Mouse (Mus musculus) cerebellum, adult 9-11 months (tissue): ENCODE measurements around the gene Hgfac.

Experiments used
- DNase-seq: peaks from one replicate; pipeline ENCODE4 v3.0.0; 2022

The Hgfac gene

GRCm38 (mm10) chr5:35042431-35043109 lies 1.3 kb downstream of the Hgfac start:
- no peak for DNase-seq

DNA sequence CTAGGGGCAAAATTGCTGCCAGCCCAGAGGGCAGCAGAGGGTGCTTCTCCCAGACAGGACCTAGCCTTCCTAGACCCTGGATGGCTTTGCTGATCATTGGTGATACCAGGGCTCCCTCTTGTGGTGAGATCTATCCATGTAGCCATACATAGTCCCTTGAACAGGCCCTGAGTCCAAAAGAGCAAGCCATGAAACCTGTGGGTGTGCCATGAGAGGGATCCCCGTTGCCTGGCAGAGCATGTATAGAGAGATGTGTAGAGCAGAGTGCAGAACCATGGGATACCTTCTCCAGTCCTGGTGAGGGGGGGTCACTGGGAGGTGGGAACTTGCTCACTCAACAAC lies 1.8 kb downstream of the Hgfac start:
- DNase-seq = peak; percentile 69

GRCm38 (mm10) chr5:35050541-35050940 lies 9.2 kb downstream of the Hgfac start:
- no peak for DNase-seq

GRCm38 (mm10) chr5:35054628-35055027 lies 13.3 kb downstream of the Hgfac start:
- DNase-seq = no peak

DNA sequence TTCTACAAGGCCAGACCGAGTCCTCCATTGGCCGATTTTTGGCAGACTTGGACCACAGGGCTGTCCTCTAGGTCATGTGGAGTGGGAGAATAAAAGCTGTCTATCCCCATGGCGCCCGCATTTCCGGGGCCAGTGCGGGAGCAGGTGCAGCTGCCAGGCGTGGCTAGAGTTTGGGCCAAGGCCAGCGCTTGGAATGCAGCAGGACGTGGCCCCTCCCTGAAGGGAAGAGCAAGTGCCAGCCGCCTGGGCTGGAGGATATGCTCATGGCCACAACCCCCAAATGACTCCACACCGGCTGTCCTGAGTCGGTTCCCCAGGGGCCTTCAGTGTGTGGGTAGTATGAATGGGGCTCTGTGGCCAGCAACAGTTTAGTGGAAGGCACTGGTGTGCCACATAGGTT lies 13.8 kb downstream of the Hgfac start:
- DNase-seq = peak; percentile 36

DNA sequence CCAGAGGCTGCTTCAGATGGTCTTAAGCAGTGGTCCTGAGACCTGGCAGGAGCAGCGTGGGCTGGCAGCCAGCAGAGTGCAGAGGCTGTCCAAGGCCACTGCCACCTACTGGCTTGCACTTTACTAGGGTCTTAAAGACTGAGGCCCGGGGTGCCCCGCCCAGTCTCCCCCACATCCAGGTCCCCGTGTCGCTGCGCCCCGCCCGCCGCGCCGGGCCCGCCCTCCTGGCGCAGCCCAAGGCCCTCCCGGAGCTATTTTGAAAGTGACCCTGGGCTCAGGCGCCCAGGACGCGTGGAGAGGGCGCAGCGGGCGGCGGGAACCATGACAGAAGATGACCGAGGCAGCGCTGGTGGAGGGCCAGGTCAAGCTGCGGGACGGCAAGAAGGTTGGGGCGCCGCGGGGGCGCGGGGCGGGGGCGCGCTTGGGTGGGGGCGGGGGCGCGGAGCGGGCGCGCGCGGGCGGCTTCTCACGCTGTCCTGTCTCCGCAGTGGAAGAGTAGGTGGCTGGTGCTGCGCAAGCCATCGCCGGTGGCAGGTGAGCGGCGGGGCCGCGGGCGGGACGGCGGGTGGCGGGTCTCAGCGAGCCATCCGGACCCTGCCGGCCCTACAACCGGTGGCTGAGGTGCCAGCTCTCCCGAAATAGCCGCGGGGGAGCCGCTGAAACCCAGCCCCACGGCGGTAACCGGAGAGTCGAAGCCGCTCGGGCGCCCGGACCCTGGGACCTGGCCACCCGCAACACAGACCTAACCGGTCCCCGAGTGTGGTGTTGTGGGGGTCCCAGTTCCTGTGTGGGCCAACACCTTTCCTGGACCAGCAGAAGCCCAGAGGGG lies 15.5 kb downstream of the Hgfac start, which contains the start of gene Dok7:
Gene Dok7, plus strand, starts transcription at position 163 of the 829 bp plus-strand sequence.
- peak; percentile 74 for DNase-seq

DNA sequence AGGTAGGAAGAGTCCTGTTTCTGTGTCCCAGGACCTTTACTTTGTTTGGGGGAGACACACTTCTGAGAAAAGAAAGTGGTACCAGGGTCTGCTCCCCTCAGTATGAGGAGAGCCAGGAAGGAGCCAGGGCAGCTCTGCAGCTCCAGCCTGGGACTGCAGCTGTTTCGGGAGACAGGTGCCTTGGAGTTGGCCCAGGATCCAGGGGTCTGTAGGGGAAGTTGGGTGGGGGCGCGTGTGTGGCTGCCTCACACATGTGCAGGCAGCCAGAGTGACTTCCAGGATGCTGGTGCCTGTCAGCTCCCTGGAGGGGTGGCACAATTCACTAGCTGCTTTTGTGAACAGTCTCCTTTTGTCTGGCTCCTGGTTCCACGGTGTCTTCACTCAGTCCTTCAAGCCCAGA lies 16.3 kb downstream of the Hgfac start:
- DNase-seq = peak; percentile 26

DNA sequence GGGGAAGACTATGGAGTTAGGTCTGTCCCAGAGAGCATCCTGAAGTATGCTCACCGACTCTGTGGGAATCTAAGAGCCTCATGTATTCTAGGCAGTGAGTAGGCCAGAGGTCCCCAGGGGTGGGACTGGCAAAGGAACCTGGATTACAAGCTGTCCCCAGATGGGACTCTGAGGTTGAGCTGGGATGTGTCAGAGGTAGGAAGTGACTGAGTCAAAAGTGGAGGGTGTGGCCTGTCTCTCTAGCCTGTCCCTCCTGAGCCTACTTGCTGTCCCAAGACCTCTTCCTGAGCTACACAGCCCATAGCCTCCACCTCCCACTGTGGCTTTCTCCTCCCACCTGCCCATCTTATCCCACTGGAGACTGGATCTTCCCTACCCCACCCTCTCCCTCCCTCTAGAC lies 16.9 kb downstream of the Hgfac start:
- no peak for DNase-seq

- no peak for DNase-seq
Measured at GRCm38 (mm10) chr5:35060098-35060497, 18.8 kb downstream of the Hgfac start.

DNA sequence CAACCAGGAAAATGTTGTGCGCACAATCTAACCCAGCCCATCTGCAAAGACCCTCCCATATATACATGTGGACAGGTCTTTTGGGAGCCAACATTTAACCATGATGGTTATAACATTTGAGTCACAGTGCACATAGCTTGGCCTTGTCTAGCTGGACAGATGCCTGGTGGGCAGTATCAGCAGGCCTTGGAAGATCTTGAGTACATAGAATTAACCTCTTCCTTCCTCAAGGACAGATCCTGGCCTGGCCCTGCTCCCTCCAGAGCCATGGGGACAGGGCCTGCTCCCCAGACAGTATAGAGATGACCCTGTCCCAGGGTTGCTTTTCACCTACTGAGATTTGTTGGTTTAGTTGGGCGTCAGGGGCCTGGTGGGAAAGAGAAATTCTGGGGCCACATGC lies 28.5 kb downstream of the Hgfac start:
- DNase-seq = no peak

DNA sequence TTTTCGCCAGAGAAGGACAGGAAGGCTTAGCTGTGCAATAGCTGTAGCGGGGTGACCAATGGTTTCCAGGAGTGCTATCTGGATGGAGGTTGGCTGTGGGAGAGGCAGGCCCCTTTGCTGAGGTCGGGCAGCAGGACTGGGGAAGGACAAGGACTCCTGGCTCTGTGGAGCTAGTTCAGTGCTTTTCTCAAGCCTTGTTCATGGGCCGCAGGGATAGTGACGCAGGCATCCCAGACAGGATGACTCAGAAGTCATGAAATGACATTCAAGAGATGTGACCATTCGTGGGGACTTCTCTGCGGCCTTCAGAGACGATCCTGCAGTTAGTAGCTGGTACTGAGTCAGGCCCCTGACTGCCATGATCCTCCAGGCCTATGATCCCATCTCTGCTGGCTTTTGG lies 29.0 kb downstream of the Hgfac start:
- no peak for DNase-seq

DNA sequence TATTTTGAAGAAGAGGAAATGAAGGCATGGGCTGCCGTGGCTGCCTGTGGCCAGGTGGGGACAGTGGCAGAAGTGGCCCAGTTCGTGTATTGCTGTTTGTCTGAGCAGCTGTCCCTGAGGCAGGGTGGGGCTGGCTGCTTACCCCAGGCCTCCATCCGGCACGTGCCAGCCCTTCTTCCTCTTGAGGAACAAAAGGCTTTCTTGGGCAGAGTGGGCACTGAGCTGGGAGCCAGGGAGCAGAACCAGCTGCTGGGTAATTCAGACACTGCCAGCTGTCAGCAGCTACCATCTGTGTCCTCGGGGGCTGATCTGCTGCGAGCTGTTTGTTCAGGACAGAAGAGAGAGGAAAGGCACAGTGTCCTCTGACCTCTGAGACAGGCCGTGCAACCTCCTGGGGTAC lies 29.6 kb downstream of the Hgfac start:
- DNase-seq = no peak

- no peak for DNase-seq
Measured at GRCm38 (mm10) chr5:35071855-35072254, 30.5 kb downstream of the Hgfac start.

DNA sequence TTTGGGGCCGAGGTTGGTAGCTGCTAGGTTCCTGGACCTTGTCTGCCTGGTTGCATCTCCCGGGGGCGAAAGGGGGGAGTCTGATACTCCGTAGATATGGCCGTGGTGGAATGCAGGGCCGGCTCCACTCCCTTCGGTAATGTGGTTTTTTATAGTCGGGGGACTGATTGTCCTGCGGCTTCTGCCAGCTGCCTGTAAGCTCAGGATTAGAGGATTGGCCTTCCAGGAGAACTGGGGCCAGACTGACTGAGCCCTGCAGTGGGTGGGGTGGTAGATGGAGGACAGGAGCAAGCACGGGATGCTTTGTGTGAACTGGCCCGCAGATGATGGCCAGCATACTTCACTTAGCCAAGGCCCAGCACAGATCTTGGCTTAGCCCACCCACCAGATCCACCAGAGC lies 31.9 kb downstream of the Hgfac start:
- no peak for DNase-seq

DNA sequence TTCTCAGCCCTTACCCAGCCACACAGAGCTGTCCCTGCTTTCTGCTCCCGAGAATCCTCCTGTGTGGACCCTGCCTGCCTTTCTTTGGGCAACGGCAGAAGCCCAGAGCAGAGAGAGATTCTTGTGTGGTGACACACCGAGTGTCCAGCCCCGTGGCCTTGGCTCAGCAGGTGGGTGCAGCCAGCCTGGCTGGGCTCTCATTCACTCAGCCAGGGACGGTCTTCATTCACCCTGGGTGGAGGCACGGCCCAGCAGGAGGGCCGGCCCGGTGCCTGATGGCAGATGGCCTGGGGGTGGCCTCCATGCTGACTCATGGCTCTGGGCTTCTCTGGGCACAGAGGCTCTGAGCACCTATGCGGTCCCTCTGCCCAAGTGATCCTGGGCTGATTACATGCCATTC lies 32.7 kb downstream of the Hgfac start:
- peak; percentile 70 for DNase-seq

- no peak for DNase-seq
Measured at GRCm38 (mm10) chr5:35076369-35076768, 35.1 kb downstream of the Hgfac start.

- no peak for DNase-seq
Measured at GRCm38 (mm10) chr5:35079101-35079500, 37.8 kb downstream of the Hgfac start.

DNA sequence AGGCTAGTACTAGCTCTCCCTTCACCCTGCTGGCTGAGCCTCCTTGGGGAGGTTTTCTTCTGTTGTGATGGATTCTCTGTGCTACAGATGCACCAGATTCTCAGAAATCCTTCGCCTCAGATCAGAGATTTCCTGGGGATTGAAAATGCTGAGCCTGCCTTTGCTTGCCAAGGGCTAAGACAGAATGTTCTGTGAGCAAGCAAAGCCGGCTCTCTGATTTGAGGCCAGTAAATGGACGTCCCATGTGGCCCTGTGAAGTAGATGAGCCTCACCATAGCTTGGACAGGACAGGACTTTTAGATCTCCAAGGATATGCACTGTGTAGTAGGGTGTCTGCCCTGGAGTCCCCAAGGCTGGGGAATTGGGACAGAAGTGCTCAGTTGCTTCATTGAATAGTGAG lies 43.6 kb downstream of the Hgfac start:
- no peak for DNase-seq

- peak; percentile 61 for DNase-seq
Measured at GRCm38 (mm10) chr5:35088785-35089613, 47.7 kb downstream of the Hgfac start.

- no peak for DNase-seq
Measured at GRCm38 (mm10) chr5:35089614-35089963, 48.3 kb downstream of the Hgfac start.

GRCm38 (mm10) chr5:35091636-35092035 lies 50.3 kb downstream of the Hgfac start:
- DNase-seq = no peak
